Mouse (Mus musculus): ENCODE results near the gene Aagab.

- TF ChIP-seq CTCF (IDR thresholded peaks at IDR 0.05; ENCODE audit: borderline replicate concordance, control insufficient read depth, extremely low read depth, insufficient read depth, low read length, poor library complexity) (no peak), POLR2A (IDR thresholded peaks at IDR 0.05; ENCODE audit: control insufficient read depth, extremely low read depth, insufficient read depth, low read length, poor library complexity) (no peak)
Measured at GRCm38 (mm10) chr9:63589209-63589608, 13.3 kb upstream of the Aagab start.
